Mouse (Mus musculus) ES-Bruce4 (cell line): ENCODE results near the gene Kdelc1.

Source experiments
- CTCF ChIP-seq: IDR thresholded peaks from one replicate; pipeline ENCODE4 v1.8.1; 2011; ENCODE audit warnings: low read depth, low read length
- EP300 ChIP-seq: IDR thresholded peaks from 2 replicates; pipeline ENCODE4 v1.6.1; 2011; ENCODE audit warnings: low read depth, low read length; ENCODE audit not compliant: insufficient read depth
- POLR2A ChIP-seq: IDR thresholded peaks from one replicate; pipeline ENCODE4 v1.8.1; 2011; ENCODE audit warnings: low read length; ENCODE audit not compliant: insufficient read depth

DNA sequence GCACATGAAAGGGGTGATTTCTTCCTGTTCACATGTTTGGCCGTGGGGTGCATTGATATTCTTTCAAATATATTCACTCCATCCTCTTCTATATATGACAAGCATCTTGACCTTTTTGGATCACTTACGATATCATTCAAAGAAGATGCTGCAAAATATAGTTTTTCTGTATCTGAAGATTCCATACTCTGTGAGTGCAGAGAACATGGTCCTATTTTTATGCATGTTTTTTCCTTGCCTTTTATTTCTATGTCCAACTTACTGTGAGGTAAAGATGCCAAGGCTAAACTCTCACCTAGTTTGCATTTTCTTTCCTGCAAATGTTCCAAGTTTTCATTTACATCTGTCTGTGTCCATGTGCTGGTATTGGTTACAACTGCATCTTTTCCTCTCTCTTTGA is 56.8 kb downstream of the Kdelc1 start, which contains the start of gene Gm8251:
- TF ChIP-seq CTCF (no peak), POLR2A (no peak), EP300 (no peak)
